Mouse (Mus musculus) heart, embryonic 10.5 days (tissue): Measurements from ENCODE around the gene Gstp3. TPM values are rescaled to one million over a fixed set of nuclear protein-coding genes. Genes with fewer than 3 reads are reported as not detected.

ENCODE experiments used
- DNase-seq: peaks from one replicate; pipeline ENCODE4 v3.0.0-alpha.2; 2017; ENCODE audit warnings: low spot score
- H3K27ac ChIP-seq: fragments of 300-500 bp; sonication (generic); 2 replicates; pipeline ENCODE4 v1.5.1; 2016; ENCODE audit warnings: mild to moderate bottlenecking
- H3K27me3 ChIP-seq: fragments of 300-500 bp; sonication (generic); 2 replicates; pipeline ENCODE4 v1.6.1; 2016; ENCODE audit warnings: mild to moderate bottlenecking; ENCODE audit not compliant: poor library complexity, insufficient read depth, severe bottlenecking
- H3K36me3 ChIP-seq: fragments of 300-500 bp; sonication (generic); 2 replicates; pipeline ENCODE4 v1.6.1; 2016; ENCODE audit warnings: mild to moderate bottlenecking, moderate library complexity
- H3K4me1 ChIP-seq: fragments of 300-500 bp; sonication (generic); 2 replicates; pipeline ENCODE4 v1.6.1; 2016; ENCODE audit warnings: mild to moderate bottlenecking
- H3K4me3 ChIP-seq: fragments of 300-500 bp; sonication (generic); 2 replicates; pipeline ENCODE4 v1.5.1; 2016; ENCODE audit warnings: mild to moderate bottlenecking, moderate library complexity
- H3K9me3 ChIP-seq: fragments of 300-500 bp; sonication (generic); 2 replicates; pipeline ENCODE4 v1.6.1; 2016; ENCODE audit warnings: mild to moderate bottlenecking, moderate library complexity
- WGBS: fragments of 180-500 bp; shearing (Covaris S2); methylation state at CpG from one replicate; pipeline ENCODE4 v1.1.7; 2016; 5-methylcytosine and 5-hydroxymethylcytosine counted together
- polyA plus RNA-seq: library from polyadenylated mRNA; unstranded; fragments of >200 nt; fragmentation: Nextera tagmentation; extraction: Ambion mirVana; gene quantifications from 2 replicates; pipeline ENCODE4 v1.2.1, GENCODE M21; 2016

The Gstp3 gene
- polyA plus RNA-seq = 0.37 TPM in 1 of 2 replicates, not detected in the other

- H3K9me3 ChIP-seq = no peaks in the 10 kb centered on the region
- H3K4me1 ChIP-seq = peaks cover 30% of the 10 kb centered on the region
- DNase-seq = peak; percentile 73
- no peak within 1 kb of the TSS for H3K4me3 ChIP-seq
- H3K27ac ChIP-seq = peak within 1 kb of the TSS; percentile 16; the same call in 1 of the 2 replicates
- WGBS = 69% methylated on average over 15 of the region's 15 CpGs
- no peaks in the 10 kb centered on the region for H3K36me3 ChIP-seq
- 0 out of 2 replicates have a peak, but pooled peaks cover 5% of the 10 kb centered on the region for H3K27me3 ChIP-seq
These were observed at the start of gene Gstp3 for GRCm38 (mm10) chr19:4059069-4059740. Gstp3 (minus strand) TSS chr19:4059569.

- peaks cover 14% of the 10 kb centered on the region for H3K4me1 ChIP-seq
- peaks cover 64% of the 10 kb centered on the region for H3K36me3 ChIP-seq
- 86% methylated on average over 9 of the region's 9 CpGs for WGBS
- H3K27ac ChIP-seq = no peak overlapping the region
- H3K9me3 ChIP-seq = no peaks in the 10 kb centered on the region
- H3K4me3 ChIP-seq = no peak overlapping the region
- DNase-seq = no peak
- H3K27me3 ChIP-seq = peaks cover 11% of the 10 kb centered on the region
These were observed 49.2 kb upstream of the Gstp3 start for GRCm38 (mm10) chr19:4108535-4108934.

- H3K27ac ChIP-seq = no peak overlapping the region
- H3K4me1 ChIP-seq = peaks cover 9% of the 10 kb centered on the region; the same call in 1 of the 2 replicates
- H3K27me3 ChIP-seq = peaks cover 30% of the 10 kb centered on the region
- H3K9me3 ChIP-seq = no peaks in the 10 kb centered on the region
- 93% methylated on average over 14 of the region's 14 CpGs for WGBS
- H3K36me3 ChIP-seq = peaks cover 50% of the 10 kb centered on the region
- no peak overlapping the region for H3K4me3 ChIP-seq
- DNase-seq = no peak
These were observed 47.3 kb upstream of the Gstp3 start for GRCm38 (mm10) chr19:4106654-4107053.

GRCm38 (mm10) chr19:4104675-4105194 lies 45.4 kb upstream of the Gstp3 start:
- no peak for DNase-seq
- Histone ChIP-seq H3K36me3 (peaks cover 38% of the 10 kb centered on the region), H3K27ac (no peak overlapping the region), H3K27me3 (peaks cover 46% of the 10 kb centered on the region), H3K4me3 (no peak overlapping the region), H3K9me3 (no peaks in the 10 kb centered on the region), H3K4me1 (peaks cover 19% of the 10 kb centered on the region)
- WGBS = 84% methylated on average over 16 of the region's 16 CpGs

- Histone ChIP-seq H3K27ac (no peak overlapping the region), H3K4me1 (peaks cover 28% of the 10 kb centered on the region), H3K4me3 (no peak overlapping the region), H3K27me3 (peaks cover 46% of the 10 kb centered on the region), H3K9me3 (no peaks in the 10 kb centered on the region), H3K36me3 (peaks cover 38% of the 10 kb centered on the region)
- WGBS = 52% methylated on average over 3 of the region's 3 CpGs
- DNase-seq = no peak
These were observed 44.4 kb upstream of the Gstp3 start for GRCm38 (mm10) chr19:4103792-4104191.

GRCm38 (mm10) chr19:4103294-4103693 lies 43.9 kb upstream of the Gstp3 start:
- no peak for DNase-seq
- no peak overlapping the region for H3K4me3 ChIP-seq
- H3K36me3 ChIP-seq = peaks cover 36% of the 10 kb centered on the region
- no peaks in the 10 kb centered on the region for H3K9me3 ChIP-seq
- peaks cover 46% of the 10 kb centered on the region for H3K27me3 ChIP-seq
- no peak overlapping the region for H3K27ac ChIP-seq
- H3K4me1 ChIP-seq = peaks cover 33% of the 10 kb centered on the region
- WGBS = 91% methylated on average over 18 of the region's 18 CpGs

GRCm38 (mm10) chr19:4102626-4103025 lies 43.3 kb upstream of the Gstp3 start:
- Histone ChIP-seq H3K27ac (no peak overlapping the region), H3K9me3 (no peaks in the 10 kb centered on the region), H3K4me1 (peaks cover 40% of the 10 kb centered on the region), H3K4me3 (no peak overlapping the region), H3K27me3 (peaks cover 46% of the 10 kb centered on the region), H3K36me3 (peaks cover 31% of the 10 kb centered on the region)
- WGBS = 93% methylated on average over 12 of the region's 12 CpGs
- DNase-seq = no peak

GRCm38 (mm10) chr19:4102049-4102448 lies 42.7 kb upstream of the Gstp3 start:
- DNase-seq = no peak
- H3K4me3 ChIP-seq = no peak overlapping the region
- 81% methylated on average over 2 of the region's 2 CpGs for WGBS
- peaks cover 46% of the 10 kb centered on the region for H3K27me3 ChIP-seq
- H3K27ac ChIP-seq = no peak overlapping the region
- peaks cover 46% of the 10 kb centered on the region for H3K4me1 ChIP-seq
- peaks cover 27% of the 10 kb centered on the region for H3K36me3 ChIP-seq
- H3K9me3 ChIP-seq = no peaks in the 10 kb centered on the region

GRCm38 (mm10) chr19:4101466-4101865 lies 42.1 kb upstream of the Gstp3 start:
- WGBS = 63% methylated on average over 6 of the region's 6 CpGs

GRCm38 (mm10) chr19:4100718-4101261 lies 41.4 kb upstream of the Gstp3 start:
- Histone ChIP-seq H3K4me1 (peaks cover 54% of the 10 kb centered on the region), H3K36me3 (peaks cover 22% of the 10 kb centered on the region), H3K9me3 (no peaks in the 10 kb centered on the region), H3K27ac (peak overlapping the region; percentile 39; the same call in 1 of the 2 replicates), H3K4me3 (peak overlapping the region; percentile 63), H3K27me3 (peaks cover 46% of the 10 kb centered on the region)
- WGBS = under 1% methylated on average over 52 of the region's 52 CpGs
- no peak for DNase-seq

More at GRCm38 (mm10) chr19:4101466-4101865, 42.1 kb upstream of the Gstp3 start:
- no peaks in the 10 kb centered on the region for H3K9me3 ChIP-seq
- peaks cover 50% of the 10 kb centered on the region for H3K4me1 ChIP-seq
- DNase-seq = no peak
- peak overlapping the region; percentile 63 for H3K4me3 ChIP-seq
- H3K27ac ChIP-seq = no peak overlapping the region
- peaks cover 22% of the 10 kb centered on the region for H3K36me3 ChIP-seq
- H3K27me3 ChIP-seq = peaks cover 46% of the 10 kb centered on the region

GRCm38 (mm10) chr19:4099837-4100717 lies 40.7 kb upstream of the Gstp3 start, which contains the start of gene Pitpnm1:
Pitpnm1 (plus strand) TSS chr19:4099998.
- Histone ChIP-seq H3K4me1 (peaks cover 54% of the 10 kb centered on the region), H3K4me3 (peak within 1 kb of the TSS; percentile 63), H3K27ac (peak within 1 kb of the TSS; percentile 62), H3K27me3 (peaks cover 45% of the 10 kb centered on the region), H3K36me3 (peaks cover 19% of the 10 kb centered on the region), H3K9me3 (no peaks in the 10 kb centered on the region)
- peak; percentile 89 for DNase-seq
- WGBS = under 1% methylated on average over 51 of the region's 53 CpGs

GRCm38 (mm10) chr19:4099056-4099455 lies 39.7 kb upstream of the Gstp3 start:
- peaks cover 40% of the 10 kb centered on the region for H3K27me3 ChIP-seq
- peak; percentile 96 for DNase-seq
- 7% methylated on average over 9 of the region's 9 CpGs for WGBS
- peaks cover 54% of the 10 kb centered on the region for H3K4me1 ChIP-seq
- H3K36me3 ChIP-seq = peaks cover 11% of the 10 kb centered on the region
- H3K4me3 ChIP-seq = peak overlapping the region; percentile 63
- no peaks in the 10 kb centered on the region for H3K9me3 ChIP-seq
- peak overlapping the region; percentile 62; the same call in 1 of the 2 replicates for H3K27ac ChIP-seq
